Mouse (Mus musculus): ENCODE results near the gene Nvl. TPM values are rescaled to one million over a fixed set of nuclear protein-coding genes. Genes with fewer than 3 reads are reported as not detected.

The Nvl gene
- total RNA-seq, 2 experiments from 2014 or later = 34.4 to 34.7 TPM

DNA sequence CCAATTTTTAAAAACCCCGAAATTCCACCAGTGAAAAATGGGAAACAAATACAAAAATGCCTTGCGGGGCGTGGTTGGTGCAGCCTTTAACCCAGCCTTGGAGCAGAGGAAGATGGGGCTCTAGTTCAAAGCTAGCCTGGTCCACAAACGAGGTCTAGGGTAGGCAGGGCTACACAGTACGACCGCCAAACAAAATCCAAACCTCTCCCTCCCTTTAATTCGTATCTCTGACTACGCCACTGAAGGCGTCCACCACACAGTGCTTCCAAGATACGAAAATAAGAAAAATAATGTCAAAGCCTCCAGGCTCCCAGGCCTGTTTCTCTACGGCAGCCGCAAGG is 425 bp downstream of the Nvl start:
- no peak for DNase-seq (ENCODE audit: low spot score in 2 of 2)
- H3K27ac ChIP-seq = peak overlapping the region; percentile 87
- TF ChIP-seq CTCF (conservative IDR thresholded peaks at IDR 0.05) = no peak
- peak overlapping the region; percentile 88 for H3K4me3 ChIP-seq

GRCm38 (mm10) chr1:181138730-181139129 is 5.3 kb downstream of the Nvl start:
- no peak for DNase-seq (ENCODE audit: low spot score in 2 of 2)
- no peak overlapping the region for H3K27ac ChIP-seq
- no peak for TF ChIP-seq CTCF (conservative IDR thresholded peaks at IDR 0.05)
- no peak overlapping the region for H3K4me3 ChIP-seq

GRCm38 (mm10) chr1:181131915-181132314 is 12.1 kb downstream of the Nvl start:
- DNase-seq (ENCODE audit: low spot score in 2 of 2) = no peak

GRCm38 (mm10) chr1:181126766-181127165 is 17.2 kb downstream of the Nvl start:
- DNase-seq (ENCODE audit: low spot score in 2 of 2) = no peak
- no peak for TF ChIP-seq CTCF (conservative IDR thresholded peaks at IDR 0.05)
- no peak overlapping the region for H3K4me3 ChIP-seq
- H3K27ac ChIP-seq = no peak overlapping the region

More at GRCm38 (mm10) chr1:181131915-181132314, 12.1 kb downstream of the Nvl start:
- H3K27ac ChIP-seq = no peak overlapping the region
- no peak for TF ChIP-seq CTCF (conservative IDR thresholded peaks at IDR 0.05)
- no peak overlapping the region for H3K4me3 ChIP-seq

GRCm38 (mm10) chr1:181125916-181126315 is 18.1 kb downstream of the Nvl start:
- no peak overlapping the region for H3K4me3 ChIP-seq
- no peak for TF ChIP-seq CTCF (conservative IDR thresholded peaks at IDR 0.05)
- no peak for DNase-seq (ENCODE audit: low spot score in 2 of 2)

GRCm38 (mm10) chr1:181124145-181124544 is 19.9 kb downstream of the Nvl start:
- TF ChIP-seq CTCF (conservative IDR thresholded peaks at IDR 0.05) = no peak
- Histone ChIP-seq H3K27ac (no peak overlapping the region), H3K4me3 (no peak overlapping the region)
- no peak for DNase-seq (ENCODE audit: low spot score in 2 of 2)

More at GRCm38 (mm10) chr1:181125916-181126315, 18.1 kb downstream of the Nvl start:
- no peak overlapping the region for H3K27ac ChIP-seq

DNA sequence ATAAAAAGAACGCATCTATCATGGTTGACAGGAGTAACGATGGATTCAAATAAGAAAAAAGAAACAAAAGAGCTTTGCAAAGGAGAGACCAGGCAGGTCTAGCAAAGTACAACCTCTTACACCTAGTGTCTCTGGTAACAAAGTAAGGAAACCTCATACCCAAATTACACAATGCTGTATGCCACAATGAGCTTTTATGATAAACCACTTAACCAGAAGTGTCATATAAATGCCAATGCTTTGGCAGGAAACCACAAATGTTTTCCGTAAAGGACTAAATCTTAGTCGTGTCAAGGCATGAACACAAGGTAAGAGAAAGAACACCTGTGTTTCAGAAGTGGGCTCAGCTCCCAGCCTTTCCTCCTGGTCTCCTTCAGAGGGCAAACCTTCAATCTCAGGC is 26.9 kb downstream of the Nvl start:
- TF ChIP-seq CTCF (conservative IDR thresholded peaks at IDR 0.05) = no peak
- no peak for DNase-seq (ENCODE audit: low spot score in 2 of 2)
- Histone ChIP-seq H3K4me3 (no peak overlapping the region), H3K27ac (no peak overlapping the region)

DNA sequence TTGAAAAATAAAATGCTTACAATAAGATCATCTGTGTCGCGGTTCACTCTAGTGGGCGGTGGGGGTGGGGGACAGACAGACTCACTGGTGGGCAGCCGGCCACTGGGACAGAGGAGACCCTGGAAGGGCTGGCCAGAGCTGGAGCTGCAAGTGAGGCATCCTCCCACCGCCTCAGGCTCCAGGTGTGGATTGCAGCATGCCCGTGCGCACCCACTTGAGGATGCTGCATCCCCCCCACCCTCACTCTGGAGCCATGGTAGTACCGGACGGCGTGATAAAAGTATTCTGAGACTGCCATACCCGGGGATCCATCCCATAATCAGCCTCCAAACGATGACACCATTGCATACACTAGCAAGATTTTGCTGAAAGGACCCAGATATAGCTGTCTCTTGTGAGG is 54.0 kb downstream of the Nvl start:
- no peak for DNase-seq (ENCODE audit: low spot score in 2 of 2)
- Histone ChIP-seq H3K4me3 (no peak overlapping the region), H3K27ac (no peak overlapping the region)
- no peak for TF ChIP-seq CTCF (conservative IDR thresholded peaks at IDR 0.05)

DNA sequence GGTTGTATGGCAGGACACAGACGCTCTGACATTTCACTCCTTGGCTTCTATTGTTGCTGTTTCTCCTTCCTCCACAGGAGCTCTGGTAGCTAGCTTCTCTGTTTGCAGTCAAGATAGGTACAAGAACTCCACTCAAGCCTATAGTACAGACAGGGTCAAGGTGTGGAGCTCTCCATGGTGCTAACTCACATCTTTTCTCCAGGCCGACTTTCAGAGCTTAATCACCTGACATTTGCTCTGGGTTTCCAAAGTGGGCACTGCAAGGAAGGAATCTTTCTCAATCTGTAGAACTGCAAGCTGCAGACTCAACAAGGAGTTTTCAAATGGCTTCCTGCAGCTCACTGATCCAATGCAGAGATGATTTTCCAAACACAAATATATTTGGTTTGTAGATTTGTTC is 60.0 kb downstream of the Nvl start:
- DNase-seq (ENCODE audit: low spot score in 2 of 2) = no peak
- TF ChIP-seq CTCF (conservative IDR thresholded peaks at IDR 0.05) = no peak
- Histone ChIP-seq H3K4me3 (no peak overlapping the region), H3K27ac (no peak overlapping the region)

- Histone ChIP-seq H3K27ac (no peak overlapping the region), H3K4me3 (no peak overlapping the region)
- no peak for DNase-seq (ENCODE audit: low spot score in 2 of 2)
- TF ChIP-seq CTCF (conservative IDR thresholded peaks at IDR 0.05) = no peak; the same call in 1 of the 2 replicates
Observed at GRCm38 (mm10) chr1:181073075-181073474, 70.9 kb downstream of the Nvl start.

DNA sequence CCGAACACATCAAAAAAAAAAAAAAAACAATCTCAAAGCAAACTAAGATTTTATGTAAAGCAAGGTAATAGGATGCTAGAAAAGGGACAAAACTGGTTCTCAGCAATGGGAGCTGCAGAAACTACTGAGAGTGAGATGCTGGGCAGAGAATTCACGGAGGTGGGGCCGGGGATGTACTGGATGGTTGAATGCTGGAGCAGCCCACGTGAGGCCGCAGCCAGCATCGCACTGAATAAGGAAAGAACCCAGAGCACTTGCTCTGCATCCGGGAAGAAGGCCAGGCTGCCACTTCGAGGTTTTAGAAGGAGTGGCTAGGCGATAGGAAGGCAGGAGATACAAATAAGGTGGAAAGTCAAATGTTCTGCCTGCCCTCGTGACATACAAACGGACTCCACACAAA is 74.3 kb downstream of the Nvl start:
- DNase-seq (ENCODE audit: low spot score in 2 of 2) = peak in 1 of 2 experiments; percentile 3
- Histone ChIP-seq H3K27ac (no peak overlapping the region), H3K4me3 (no peak overlapping the region)
- TF ChIP-seq CTCF (conservative IDR thresholded peaks at IDR 0.05) = no peak

- no peak for TF ChIP-seq CTCF (conservative IDR thresholded peaks at IDR 0.05)
- H3K4me3 ChIP-seq = no peak overlapping the region
- H3K27ac ChIP-seq = no peak overlapping the region
- no peak for DNase-seq (ENCODE audit: low spot score in 2 of 2)
Observed at GRCm38 (mm10) chr1:181068344-181068743, 75.7 kb downstream of the Nvl start.

DNA sequence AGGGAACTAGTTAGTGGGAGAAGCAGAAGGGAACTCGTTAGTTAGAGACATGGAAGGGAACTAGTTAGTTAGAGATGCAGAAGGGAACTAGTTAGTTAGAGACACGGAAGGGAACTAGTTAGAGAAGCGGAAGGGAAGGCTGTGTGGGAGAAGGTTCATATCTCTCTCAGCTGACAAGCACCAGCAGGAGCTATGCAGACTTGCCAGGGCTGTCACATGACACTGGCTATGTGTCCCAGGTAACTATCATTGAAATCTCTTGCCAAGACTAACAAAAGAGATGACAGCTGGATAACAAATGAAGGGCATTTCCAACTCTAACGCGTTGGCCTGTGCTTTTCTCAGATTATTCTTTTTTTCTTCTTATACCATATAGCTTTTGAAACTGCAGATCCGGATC is 79.4 kb downstream of the Nvl start:
- H3K4me3 ChIP-seq = no peak overlapping the region
- DNase-seq (ENCODE audit: low spot score in 2 of 2) = no peak
- TF ChIP-seq CTCF (conservative IDR thresholded peaks at IDR 0.05) = no peak
- no peak overlapping the region for H3K27ac ChIP-seq

- no peak for TF ChIP-seq CTCF (conservative IDR thresholded peaks at IDR 0.05)
- H3K27ac ChIP-seq = no peak overlapping the region
- DNase-seq (ENCODE audit: low spot score in 2 of 2) = no peak
- H3K4me3 ChIP-seq = no peak overlapping the region
Observed at GRCm38 (mm10) chr1:181063991-181064390, 80.0 kb downstream of the Nvl start.

All from layer of hippocampus, adult 2 months (tissue).